Mouse (Mus musculus): ENCODE measurements at regions not wholly inside any gene's neighbourhood (a gene's known extent, or its start where the extent isn't known, plus 50 kb on each side); places are given as distances from the start of the nearest gene placed in this dataset.

DNA sequence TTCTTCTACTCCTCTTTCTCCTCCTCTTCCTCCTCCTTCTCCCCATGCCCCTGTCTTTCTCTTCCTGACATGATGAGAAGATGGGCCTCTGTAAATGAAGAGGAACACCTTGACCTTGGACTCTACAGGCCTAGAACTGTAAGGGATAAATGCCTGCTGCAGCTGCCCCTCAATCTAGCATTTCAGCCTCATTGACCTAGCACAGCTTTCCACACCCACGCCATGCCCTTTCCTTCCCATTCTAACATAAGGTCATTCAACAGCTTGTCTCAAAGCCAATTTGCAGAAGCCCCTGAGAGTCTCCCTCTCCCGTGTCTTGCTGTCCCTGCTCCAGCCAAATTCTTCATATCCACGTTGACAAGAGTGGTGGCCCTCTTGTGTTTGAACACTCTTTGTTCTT lies 63.8 kb upstream of the Dscam start:
- no peak for DNase-seq

DNA sequence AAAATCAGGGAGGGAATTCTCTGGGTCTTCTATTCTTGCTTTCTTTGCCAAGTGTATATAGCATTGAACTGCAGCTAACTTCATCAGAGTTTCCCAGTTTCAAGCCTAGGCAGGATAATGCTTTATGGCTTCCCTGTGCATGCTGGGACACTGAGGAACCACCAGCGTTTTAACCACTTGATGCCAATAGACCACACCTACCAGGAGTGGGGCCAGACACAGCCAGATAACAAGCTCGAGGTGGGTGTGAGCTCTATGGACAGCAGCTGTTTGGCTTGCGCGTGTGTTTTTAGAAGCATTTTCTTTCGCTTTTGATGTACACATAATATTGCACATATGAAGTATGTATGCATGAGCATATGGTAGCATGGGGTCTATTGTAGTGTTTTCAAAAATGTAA lies 69.1 kb upstream of the Dscam start:
- no peak for DNase-seq

DNA sequence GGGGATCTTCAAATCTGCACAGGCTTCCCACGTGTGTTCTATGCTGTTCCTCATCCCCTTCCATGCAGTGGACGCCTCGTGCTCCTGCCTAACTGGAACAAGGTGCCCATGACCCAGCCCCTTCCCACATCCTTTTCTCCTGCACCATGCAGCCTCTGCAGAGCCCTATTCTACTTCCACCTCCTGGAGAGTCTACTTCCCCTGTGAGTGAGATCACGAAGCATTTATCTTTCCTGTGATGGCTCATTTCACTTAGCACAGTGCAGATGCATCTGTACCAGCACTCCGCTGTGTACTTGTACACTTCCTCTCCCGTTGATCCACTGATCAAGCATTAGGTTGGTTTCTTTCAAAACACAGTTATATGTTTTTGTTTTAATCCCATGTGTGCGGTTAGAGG lies 69.5 kb upstream of the Dscam start:
- DNase-seq = no peak

DNA sequence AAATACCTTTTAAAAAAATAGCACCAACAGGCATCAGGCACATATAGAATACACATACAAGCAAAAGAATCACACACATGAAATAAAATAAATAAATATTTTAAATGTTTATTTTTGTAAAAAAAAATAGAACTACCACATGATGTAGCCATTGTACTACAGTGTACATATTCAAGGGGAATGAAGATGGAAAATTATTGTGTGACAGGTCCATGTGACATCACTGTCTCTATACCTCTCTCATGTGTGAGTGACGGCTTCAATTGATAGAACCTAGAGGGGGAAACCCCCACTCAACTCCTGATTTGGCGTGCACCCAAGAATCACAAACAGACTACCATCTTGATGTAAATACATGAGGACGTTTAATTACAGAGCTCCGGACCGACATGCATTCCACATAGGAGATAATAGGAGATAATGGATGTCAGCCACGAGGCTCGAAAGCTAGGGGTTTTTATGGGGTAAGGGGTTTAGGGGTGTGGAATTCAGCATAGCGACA lies 70.4 kb upstream of the Dscam start:
- no peak for DNase-seq

DNA sequence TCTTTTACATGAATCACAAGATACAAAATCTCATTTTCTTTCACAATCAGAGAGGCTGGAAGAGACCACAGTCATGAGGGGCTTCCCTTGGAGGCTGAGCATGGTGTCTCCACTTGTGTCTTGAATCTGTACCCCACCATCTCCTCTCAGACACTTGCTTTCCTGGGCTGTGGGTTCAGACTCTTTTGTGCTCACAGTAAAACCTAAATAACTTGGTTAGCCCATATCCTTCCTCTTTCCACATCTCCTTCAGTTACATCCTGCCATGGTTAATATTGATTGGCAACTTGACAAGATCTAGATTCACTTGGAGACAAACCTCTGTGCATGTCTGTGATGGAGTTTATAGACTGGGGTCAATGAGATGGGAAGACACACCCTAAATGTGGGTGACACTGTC lies 71.1 kb upstream of the Dscam start:
- DNase-seq = no peak

DNA sequence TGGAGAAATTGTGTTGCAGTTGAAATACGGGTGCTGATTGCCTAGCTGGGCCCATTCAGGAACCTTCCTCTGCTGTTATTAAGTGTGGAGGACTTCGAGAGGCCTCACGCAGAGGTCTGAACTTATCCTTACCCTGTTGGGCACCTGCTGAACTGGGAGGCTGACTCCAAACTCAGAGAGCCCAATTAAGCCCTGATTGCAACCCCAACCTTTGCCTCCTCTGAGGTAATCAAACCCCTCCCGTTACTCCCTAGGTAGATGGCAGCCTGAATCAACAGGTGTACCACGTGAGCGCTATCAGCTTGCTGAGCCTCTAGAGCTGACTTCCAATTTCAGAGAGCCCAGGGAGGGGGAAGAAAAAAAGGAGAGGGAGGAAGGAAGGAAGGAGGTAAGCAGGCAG lies 79.9 kb upstream of the Dscam start:
- no peak for DNase-seq

DNA sequence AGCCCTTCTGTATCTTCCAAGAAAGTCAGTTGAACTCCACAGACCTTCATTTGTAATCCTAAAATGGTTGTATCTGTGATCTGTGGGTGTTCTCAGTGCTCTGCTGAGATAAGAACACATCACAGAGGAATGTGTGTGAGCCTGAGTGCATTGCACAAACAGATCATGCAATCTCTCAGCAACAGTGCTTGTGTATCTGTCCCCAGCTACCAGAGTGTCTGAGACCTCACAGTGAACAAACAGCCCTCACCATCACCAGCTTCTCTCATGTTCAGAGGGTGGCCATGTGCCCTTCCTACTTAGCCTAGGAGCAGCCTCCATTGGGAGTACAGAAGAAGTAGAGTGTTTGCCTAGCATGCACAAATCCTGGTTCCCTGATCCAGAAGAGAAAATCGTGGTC lies 82.0 kb upstream of the Dscam start:
- no peak for DNase-seq

DNA sequence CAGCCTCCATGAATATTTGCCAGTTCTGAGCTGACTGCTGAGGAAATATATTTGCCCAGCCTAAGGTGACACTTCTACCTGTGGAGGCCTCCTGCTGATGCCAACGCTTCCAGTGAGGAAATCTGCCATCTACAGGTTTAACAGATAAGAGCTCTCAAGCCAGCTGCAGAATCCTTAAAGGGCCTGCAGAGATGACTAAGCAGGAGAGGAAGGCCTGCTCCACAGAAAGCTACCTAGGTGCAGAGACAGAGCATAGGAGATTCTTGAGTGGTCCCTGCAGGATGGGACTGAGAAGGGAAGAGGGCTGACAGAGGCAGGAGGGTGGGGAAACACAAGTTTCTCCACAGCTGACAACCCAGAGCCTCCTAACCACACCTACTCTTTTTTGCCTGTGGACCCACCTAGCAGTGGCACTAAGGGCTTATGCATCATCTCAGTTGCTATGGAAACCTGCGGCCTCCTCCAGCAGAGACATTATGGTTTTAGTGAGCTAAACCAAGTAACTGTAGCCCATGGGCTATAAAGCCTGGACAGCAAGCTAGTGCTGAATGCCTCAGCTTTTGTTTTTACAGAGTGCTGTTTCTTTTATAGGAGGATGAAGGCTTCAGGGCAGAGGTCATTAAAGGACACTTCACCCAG lies 82.6 kb upstream of the Dscam start:
- no peak for DNase-seq

DNA sequence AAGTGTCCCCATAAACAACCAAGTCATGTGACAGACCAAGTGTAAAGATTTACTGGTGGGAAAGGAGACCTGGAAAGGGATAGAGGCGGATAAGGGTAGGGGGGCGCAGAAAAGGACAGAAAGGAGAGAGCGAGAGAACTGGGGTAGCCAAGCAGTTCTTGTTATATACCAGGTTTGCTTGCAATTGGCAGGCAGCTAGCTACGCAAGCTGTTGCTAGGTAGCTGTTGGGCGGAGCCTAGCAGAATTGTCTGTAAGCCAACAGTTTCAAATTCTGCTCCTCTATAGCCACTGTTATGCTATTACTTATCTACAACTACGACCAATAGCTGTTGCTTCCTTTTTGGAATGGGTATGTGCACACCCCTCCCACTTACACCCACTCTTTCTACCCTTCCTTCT lies 88.3 kb upstream of the Dscam start:
- DNase-seq = no peak

DNA sequence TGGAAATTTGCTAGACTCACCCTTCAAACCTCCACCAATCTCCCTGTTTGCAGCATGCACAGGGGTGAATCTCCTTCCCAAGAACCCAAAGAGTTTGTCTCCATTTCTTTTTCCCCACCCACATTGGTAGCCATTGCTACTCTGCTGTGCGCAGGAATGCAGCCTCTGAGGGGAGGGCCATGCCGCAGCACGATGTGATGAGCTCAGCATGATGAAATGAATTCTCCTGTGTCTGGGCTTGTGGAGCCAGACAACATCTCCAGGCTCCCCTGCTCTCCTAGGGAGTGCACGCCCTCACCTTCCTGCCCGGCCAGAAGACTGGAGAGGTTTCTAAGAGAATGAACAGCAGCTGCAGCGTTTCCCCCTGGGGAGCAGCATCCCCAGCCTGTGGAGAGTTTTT lies 92.9 kb upstream of the Dscam start:
- no peak for DNase-seq

DNA sequence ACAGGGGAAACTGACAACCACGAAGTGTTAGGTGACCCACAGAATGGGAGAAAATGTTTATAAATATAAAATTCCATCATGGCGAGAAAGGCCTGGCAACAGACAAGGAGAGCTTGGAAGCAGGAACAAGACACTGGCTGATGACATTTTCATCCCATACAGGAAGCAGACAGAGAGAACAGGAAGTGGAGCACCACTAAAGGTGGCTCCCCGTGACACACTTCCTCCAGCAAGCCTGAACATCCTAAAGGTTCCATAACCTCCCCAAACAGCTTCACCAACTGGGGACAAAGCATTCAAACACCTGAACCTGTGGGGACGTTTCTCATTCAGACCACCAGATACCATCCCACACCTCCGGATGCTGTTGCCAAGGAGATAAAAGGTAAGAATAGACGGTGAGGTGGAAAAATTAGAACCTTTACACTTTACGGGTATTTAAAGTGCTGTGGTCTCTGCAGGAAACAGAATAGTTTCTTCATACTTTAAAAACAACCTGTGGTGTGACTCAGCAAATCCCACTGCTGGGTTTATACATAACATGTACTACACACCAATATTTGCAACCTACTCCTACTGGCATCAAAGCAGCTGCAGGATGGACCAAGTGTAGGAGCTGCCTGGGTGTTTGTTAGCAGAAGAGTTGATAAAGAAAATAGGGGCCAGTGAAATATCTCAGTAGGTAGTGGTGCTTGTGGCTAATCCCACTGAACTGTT lies 86.0 kb upstream of the Bace2 start:
- no peak for DNase-seq

DNA sequence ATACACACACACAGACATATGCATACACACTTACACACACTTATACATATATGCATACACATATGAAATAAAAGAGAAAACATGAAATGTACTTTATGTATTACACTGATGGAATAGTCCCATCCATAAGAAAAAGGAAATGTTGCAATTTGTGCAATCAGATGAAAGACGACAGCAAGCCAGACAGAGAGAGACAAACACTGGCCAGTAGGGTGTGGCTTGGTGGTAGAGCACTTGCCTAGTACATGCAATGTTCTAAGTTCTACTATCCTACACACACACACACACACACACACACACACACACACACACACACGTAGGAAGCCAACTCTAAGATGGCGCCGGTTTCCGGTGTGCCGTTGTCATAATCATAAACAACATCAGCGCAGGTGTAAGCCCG lies 85.3 kb upstream of the Bace2 start:
- DNase-seq = no peak

DNA sequence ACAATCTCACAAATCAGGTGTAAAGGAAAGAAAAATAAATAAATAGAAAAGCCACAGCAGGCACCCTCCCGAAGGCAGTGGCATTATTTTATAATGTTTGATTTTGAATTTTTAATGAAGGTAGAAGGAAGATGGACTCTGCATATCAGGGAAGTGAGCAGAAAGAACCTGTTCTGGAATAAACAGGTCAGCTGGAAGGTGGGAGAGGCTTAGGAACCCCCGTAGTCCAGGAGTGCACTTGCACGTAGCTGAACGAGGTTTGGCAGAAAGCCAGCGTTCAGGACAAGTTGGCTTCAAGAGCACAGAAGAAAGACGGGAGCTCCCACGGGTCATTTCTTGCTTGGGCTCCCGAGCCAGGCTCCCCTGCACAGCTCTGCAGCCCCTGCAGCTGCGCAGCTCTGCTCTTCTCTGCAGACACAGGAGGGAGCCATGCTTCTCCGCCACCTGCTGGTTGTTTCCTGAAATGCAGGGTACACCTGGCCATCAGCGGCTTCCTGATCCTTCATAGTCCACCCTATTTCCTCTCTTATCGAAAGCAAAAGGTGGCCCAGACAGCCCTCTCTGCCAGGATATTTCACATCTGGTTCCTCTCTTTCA lies 84.4 kb upstream of the Bace2 start:
- peak; percentile 78 for DNase-seq

DNA sequence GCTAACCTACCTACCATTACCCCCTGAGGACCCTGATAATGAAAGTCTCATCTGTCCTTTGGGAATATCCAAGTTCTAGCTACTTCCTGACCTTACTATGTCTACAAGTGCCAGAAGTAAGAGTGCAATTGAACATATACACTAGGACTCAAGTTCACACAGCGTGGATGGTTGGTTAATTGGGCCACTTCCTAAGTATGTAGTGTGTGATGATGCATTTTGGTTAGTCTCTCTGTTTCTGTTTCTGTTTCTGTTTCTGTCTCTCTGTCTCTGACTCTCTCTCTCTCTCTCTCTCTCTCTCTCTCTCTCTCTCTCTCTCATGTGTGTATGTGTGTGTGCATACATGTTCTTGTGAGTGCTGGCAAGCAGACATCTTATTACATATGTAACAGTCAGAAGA lies 77.6 kb upstream of the Bace2 start:
- no peak for DNase-seq

DNA sequence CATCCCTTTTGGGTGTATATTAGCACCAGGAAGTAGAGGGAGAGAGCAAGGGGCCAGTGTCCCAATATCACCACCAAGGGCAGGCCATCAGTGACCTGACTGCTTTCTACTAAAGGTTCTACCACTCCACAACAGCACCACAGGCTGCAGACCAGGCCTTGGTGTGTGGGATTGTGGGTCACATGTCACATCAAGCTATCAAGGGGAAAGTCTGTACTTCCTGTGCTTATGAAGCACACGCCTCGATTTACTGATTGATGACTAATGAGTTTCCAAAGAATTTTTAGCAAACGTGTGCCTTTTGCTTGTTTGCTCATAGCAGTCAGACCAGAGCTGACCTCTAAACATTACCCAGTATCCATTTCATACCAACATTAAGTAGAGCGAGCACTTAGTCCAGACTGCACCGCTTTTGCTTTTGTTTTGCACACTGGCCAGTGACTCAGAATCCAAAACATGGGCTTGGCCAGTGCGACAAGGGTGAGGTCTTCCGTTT lies 74.9 kb upstream of the Bace2 start:
- no peak for DNase-seq

DNA sequence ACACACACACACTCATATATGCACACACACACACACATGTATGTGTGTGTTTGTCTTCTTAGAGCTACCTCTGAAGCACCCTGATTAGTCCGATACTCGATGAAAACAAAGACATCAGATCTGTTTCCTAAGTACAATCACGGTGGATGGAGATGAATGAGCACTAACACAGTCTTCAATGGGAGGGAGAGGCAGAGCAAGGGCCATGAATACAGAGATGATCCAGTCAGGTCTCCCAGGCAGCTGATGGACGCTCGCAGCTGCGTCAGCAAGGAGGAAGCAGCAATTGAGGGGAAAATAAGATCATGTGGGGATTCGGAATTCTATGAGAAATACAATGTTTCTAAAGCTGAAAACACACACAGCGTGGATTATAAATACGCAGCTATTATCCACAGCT lies 73.6 kb upstream of the Bace2 start:
- DNase-seq = no peak

DNA sequence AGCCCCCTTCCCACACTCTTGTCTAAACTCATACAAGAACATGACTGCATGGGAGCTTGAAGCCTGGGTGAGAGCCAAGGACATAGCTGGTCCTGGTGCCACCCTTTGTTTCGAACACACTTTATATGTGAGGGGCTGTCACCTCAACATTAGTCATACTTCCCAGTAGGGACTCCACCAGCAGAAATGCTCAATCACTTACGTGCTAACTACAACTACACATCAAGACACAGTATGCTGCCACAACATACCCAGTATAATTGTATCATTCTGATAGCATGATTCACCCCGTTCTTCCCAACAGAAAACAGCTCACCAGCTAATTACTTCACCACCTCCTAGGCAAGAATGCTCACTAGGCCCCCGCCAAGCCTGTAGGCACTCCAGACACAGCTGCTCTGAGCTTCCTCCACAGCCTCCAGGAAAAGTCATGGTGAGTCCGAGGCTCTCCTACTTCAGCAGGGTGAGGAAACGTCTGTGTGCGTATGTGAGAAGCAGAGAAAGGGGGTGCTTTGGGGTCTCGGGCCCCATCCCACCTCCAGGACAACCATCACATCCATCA lies 70.6 kb upstream of the Bace2 start:
- no peak for DNase-seq

DNA sequence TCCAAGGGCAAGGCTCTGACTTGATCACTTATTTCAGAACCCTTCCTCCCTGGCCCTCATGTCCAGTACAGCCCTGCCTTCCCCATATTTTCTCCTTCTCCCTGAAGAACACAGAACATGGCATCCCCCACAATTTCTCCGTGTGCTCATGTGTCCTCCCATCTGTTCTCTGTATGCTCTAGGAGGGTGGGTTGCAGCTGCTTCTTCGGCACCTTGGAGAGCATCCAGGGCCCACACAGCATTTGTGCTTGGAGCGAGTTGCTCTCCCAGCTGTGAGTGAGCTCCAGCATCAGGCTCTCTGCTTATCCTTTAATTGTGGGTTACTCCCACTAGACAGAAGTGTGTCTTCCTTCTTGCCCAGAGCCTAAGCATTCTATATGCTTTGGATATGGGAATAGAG lies 69.8 kb upstream of the Bace2 start:
- peak; percentile 49 for DNase-seq

DNA sequence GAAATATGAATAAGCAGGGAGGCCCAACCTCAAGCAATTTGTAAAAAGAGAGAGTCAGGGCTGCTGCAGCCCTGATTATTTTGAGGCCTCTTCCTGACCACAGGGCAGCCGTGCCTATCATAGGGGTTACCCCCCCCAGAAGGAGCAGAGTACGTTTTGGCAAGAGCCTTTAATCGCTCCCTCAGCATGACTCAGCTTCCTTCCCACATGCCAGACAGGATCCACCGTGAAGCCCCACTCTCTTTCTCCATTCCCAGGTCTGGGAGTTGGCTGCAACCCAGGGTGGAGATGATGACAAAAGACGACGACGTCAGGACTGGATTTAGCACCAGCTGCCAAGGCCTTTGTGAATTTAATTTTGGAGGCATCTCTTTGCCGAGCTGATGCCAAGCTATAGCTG lies 67.9 kb upstream of the Bace2 start:
- DNase-seq = peak; percentile 73

DNA sequence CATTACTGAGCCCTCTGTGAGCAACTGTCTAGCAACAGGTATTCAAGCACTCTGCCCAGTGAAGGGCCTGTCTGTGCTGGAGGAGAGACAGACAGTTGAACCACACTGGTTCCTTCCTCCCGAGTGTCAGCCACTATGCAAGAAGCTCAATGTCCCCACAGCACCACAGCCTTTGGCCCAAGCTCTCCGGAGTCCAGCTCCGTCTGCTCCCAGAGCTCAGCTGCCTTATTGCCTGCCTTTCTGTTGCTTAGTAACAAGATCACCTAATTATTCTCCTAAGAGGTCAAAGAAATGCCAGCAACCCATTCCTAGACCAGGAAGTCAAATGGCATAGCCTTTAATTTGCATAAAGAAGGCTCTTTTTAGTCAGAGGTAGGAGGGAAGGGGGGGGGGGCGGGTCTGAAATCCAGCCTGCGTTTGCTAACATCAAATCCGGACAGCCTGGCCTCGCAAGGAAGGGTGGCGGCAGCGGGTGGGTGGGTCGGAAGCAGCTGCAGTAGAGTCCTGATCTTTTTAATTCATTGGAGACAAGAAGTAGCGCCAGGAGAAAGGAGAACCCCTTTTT lies 64.0 kb upstream of the Bace2 start:
- DNase-seq = no peak

DNA sequence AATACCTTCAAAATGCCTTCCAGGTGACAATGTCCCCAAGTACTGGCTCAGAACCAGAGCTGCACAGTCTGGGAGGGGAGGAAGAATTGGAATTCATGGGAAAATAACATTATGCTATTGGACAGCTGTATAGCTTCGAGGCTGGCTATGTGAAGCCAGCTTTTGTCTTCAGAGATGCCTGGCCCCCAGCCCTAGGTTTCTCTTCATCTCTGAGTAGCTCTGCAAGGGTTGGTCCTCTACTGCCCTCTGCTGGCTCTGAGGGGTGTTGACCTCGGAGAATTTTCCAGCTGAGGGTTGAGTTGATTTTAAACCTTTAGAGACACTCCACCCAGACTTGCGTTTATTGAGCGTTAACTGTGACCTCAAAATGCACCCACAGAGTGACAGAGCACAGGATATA lies 63.3 kb upstream of the Bace2 start:
- DNase-seq = peak; percentile 82

DNA sequence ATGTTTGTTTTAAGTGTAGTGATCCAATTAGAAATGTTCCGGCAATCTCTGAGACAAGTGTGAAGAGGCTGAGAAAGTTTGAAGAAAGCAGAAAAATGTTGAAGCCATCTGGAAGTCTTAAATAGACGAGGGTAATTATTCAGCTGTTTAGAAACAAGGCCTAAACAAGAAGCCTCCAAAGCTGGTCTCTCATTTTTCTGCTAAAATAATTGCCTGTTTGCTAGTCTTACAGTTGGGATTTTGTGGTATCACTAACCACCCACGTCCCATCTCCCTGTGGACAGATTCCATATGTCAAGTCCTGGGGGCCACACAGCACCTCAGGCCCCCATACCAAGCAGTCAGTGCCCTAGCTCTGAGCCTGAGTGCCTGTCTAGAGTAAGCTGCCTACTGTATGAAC lies 59.4 kb upstream of the Bace2 start:
- no peak for DNase-seq

DNA sequence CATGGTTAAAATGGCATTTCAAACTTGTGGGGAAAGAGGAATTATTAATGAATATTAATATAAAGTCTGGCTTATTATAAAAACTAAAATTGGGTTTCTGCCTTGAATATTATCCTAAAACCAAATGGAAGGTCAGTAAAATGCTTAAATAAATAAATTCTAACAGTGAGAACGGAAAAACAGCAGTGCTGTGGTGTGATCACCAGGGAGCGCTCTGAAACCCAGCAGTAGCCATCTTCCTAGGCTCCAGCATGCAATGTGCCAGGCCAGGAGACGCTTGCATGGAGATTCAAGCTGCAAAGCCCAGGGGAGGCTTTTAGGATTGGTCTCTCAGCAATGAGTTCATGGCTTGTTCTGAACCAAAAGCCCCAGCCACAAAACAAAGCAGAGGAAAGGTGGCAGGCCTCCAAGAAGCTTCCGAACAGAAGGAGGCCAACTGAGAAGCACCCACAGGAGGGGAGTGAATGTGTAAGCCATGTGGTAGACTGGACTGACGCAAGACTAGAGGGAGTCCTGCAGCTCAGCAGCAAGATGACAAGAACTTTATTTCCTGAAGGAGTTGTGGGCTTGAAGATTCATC lies 52.3 kb upstream of the Bace2 start:
- DNase-seq = peak; percentile 48

Measured in heart, postnatal 4 days (tissue).